Mouse (Mus musculus) ES-E14 (cell line): ENCODE measurements around the gene Arhgef1. TPM values are rescaled to one million over a fixed set of nuclear protein-coding genes. Genes with fewer than 3 reads are reported as not detected.

ENCODE experiments used
- DNase-seq: peaks from one replicate; pipeline ENCODE4 v3.0.0-alpha.2; 2013; ENCODE audit warnings: low read depth, low spot score
- H3K27ac ChIP-seq: 2 replicates; pipeline ENCODE4 v1.5.1; 2012; ENCODE audit warnings: low read depth, mild to moderate bottlenecking, low read length, moderate library complexity, mixed read lengths; ENCODE audit not compliant: poor library complexity, insufficient read depth, severe bottlenecking
- H3K36me3 ChIP-seq: 2 replicates; pipeline ENCODE4 v1.6.1; 2012; ENCODE audit warnings: mild to moderate bottlenecking, low read length, moderate library complexity, mixed read lengths; ENCODE audit not compliant: control insufficient read depth, poor library complexity, insufficient read depth, severe bottlenecking
- H3K4me1 ChIP-seq, 2 experiments: fragments of 150-350 bp in 1 of 2; sonication (generic) in 1 of 2; 2 replicates each; pipeline ENCODE4 v1.6.1; 2012; ENCODE audit warnings: low read length in 2 of 2, mild to moderate bottlenecking in 1 of 2, mixed read lengths in 1 of 2; ENCODE audit not compliant: control insufficient read depth in 2 of 2, insufficient read depth in 2 of 2, poor library complexity in 1 of 2
- H3K4me3 ChIP-seq, 2 experiments: fragments of 150-350 bp in 1 of 2; sonication (generic) in 1 of 2; 2 replicates each; pipeline ENCODE4 v1.5.1; 2012; ENCODE audit warnings: low read length in 2 of 2, low read depth in 1 of 2, mild to moderate bottlenecking in 1 of 2, mixed read lengths in 1 of 2; ENCODE audit not compliant: insufficient read depth in 1 of 2, poor library complexity in 1 of 2, severe bottlenecking in 1 of 2
- H3K9ac ChIP-seq: 2 replicates; pipeline ENCODE4 v1.6.1; 2012; ENCODE audit warnings: low read depth, mild to moderate bottlenecking, low read length, mixed read lengths; ENCODE audit not compliant: poor library complexity, insufficient read depth, severe bottlenecking
- H3K9me3 ChIP-seq: fragments of 150-350 bp; sonication (generic); 2 replicates; pipeline ENCODE4 v1.6.1; 2012; ENCODE audit warnings: low read depth, mild to moderate bottlenecking, low read length; ENCODE audit not compliant: control insufficient read depth, insufficient read depth
- CHD2 ChIP-seq: IDR thresholded peaks from 2 replicates; pipeline ENCODE4 v1.6.1; 2014; ENCODE audit warnings: mild to moderate bottlenecking, low read depth, low read length, inconsistent platforms
- HCFC1 ChIP-seq: IDR thresholded peaks from 2 replicates; pipeline ENCODE4 v1.6.1; 2012; ENCODE audit warnings: low read length, inconsistent platforms, borderline replicate concordance; ENCODE audit not compliant: insufficient read depth
- MAFK ChIP-seq: IDR thresholded peaks from 2 replicates; pipeline ENCODE4 v1.6.1; 2014; ENCODE audit warnings: mild to moderate bottlenecking, low read depth, low read length, inconsistent platforms; ENCODE audit not compliant: insufficient read depth
- ZC3H11A ChIP-seq: IDR thresholded peaks from 2 replicates; pipeline ENCODE4 v1.6.1; 2012; ENCODE audit warnings: low read depth, mild to moderate bottlenecking, inconsistent platforms, low read length, borderline replicate concordance
- ZNF384 ChIP-seq: IDR thresholded peaks from 2 replicates; pipeline ENCODE4 v1.6.1; 2012; ENCODE audit warnings: low read depth, low read length, inconsistent platforms
- in situ Hi-C, 2 experiments: fragments of 600-800 bp; cut with MboI; formaldehyde crosslinking; loops; one replicate each; pipeline ENCODE4 v1.15.1; 2025; ENCODE audit warnings: low sequenced_read_pairs in 2 of 2, inconsistent platforms in 1 of 2; ENCODE audit not compliant: unreplicated experiment in 2 of 2
- total RNA-seq: library from RNA; depleted of rRNA; stranded (reverse); fragments of 300-350 nt; gene quantifications from 2 replicates; pipeline ENCODE4 v1.2.3, GENCODE M21; 2012

Gene Arhgef1
- total RNA-seq, 1 experiment = 32.1 TPM

GRCm38 (mm10) chr7:24859234-24859633 lies 43.5 kb upstream of the Arhgef1 start:
- Histone ChIP-seq H3K9me3 (no peaks in the 10 kb centered on the region), H3K27ac (no peak overlapping the region), H3K9ac (no peak overlapping the region), H3K4me1 (peaks cover 0 to 12% of the 10 kb centered on the region in 2 experiments; a peak in 2 of 4 replicates), H3K4me3 (no peak overlapping the region), H3K36me3 (no peaks in the 10 kb centered on the region)
- TF ChIP-seq ZNF384 (no peak), CHD2 (no peak), MAFK (no peak), ZC3H11A (no peak)
- in situ Hi-C loops = no loop called here
- DNase-seq = no peak

GRCm38 (mm10) chr7:24861913-24862312 lies 40.8 kb upstream of the Arhgef1 start, which contains the start of gene Gm9844:
Gm9844 (plus strand) TSS chr7:24862213.
- Histone ChIP-seq H3K4me3 (no peak within 1 kb of the TSS), H3K4me1 (peaks cover 0 to 5% of the 10 kb centered on the region in 2 experiments; a peak in 2 of 4 replicates), H3K9ac (no peak within 1 kb of the TSS), H3K36me3 (no peaks in the 10 kb centered on the region), H3K9me3 (no peaks in the 10 kb centered on the region), H3K27ac (no peak within 1 kb of the TSS)
- no peak for DNase-seq
- TF ChIP-seq ZC3H11A = no peak
- TF ChIP-seq CHD2 = no peak
- TF ChIP-seq MAFK = no peak
- no peak for TF ChIP-seq ZNF384
- no peak for TF ChIP-seq HCFC1
- in situ Hi-C loops = no loop called here

DNA sequence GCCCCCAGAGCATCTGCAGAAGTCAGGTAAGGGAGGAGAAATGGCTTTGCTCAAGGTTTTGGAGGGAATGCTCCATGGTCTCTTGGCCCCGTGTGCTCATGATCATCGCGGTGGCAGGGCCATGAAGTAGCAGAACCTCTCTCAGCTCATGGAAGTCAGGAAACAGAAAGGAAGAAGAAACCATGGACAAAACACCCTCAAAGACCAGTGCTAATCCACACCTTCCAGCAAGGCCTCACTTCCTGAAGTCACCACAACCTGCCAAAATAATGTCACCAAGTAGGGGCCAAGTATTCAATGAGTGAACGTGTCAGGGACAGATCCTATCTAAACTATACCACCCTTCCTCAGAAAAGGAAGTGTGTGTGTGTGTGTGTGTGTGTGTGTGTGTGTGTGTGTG lies 39.9 kb upstream of the Arhgef1 start:
- TF ChIP-seq CHD2 = no peak
- TF ChIP-seq ZC3H11A = no peak
- TF ChIP-seq ZNF384 = no peak
- TF ChIP-seq HCFC1 = no peak
- TF ChIP-seq MAFK = no peak
- Histone ChIP-seq H3K27ac (no peak overlapping the region), H3K9me3 (no peaks in the 10 kb centered on the region), H3K9ac (no peak overlapping the region), H3K4me3 (no peak overlapping the region), H3K36me3 (no peaks in the 10 kb centered on the region), H3K4me1 (no peaks in the 10 kb centered on the region)
- in situ Hi-C loops = no loop called here
- DNase-seq = no peak

DNA sequence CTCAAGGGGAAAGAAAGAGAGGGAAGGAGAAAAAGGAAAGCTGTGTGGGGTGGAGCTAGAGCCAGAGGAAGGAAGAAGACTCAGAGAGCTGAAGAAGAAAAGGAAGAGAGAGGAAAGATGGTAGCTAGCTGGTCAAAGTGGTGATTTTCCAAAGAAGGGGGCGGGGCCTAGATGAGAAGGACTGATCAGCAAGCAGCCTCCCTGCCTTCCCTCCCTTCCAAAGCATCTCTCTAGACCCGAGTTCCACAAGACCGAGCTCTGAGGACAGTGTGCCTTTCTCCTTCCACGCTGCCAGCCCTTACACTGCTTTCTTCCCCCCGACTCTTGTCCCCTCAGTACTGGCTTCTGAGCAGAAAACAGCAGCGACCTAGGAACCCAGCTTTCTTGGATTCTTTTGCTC lies 38.6 kb upstream of the Arhgef1 start:
- no peak for TF ChIP-seq ZNF384
- no peak for TF ChIP-seq HCFC1
- TF ChIP-seq CHD2 = no peak
- TF ChIP-seq MAFK = no peak
- TF ChIP-seq ZC3H11A = no peak
- no peak for DNase-seq
- no peak overlapping the region for H3K27ac ChIP-seq
- H3K9ac ChIP-seq = no peak overlapping the region
- H3K36me3 ChIP-seq = no peaks in the 10 kb centered on the region
- no peaks in the 10 kb centered on the region for H3K9me3 ChIP-seq
- no peaks in the 10 kb centered on the region for H3K4me1 ChIP-seq
- in situ Hi-C loops = no loop called here
- H3K4me3 ChIP-seq = no peak overlapping the region

GRCm38 (mm10) chr7:24869080-24869479 lies 33.6 kb upstream of the Arhgef1 start:
- no peak overlapping the region for H3K9ac ChIP-seq
- peaks cover 0 to 3% of the 10 kb centered on the region in 2 experiments; a peak in 1 of 4 replicates for H3K4me1 ChIP-seq
- H3K4me3 ChIP-seq = no peak overlapping the region
- DNase-seq = no peak
- no peaks in the 10 kb centered on the region for H3K9me3 ChIP-seq
- in situ Hi-C loops = no loop called here
- TF ChIP-seq MAFK (no peak), ZNF384 (no peak), CHD2 (no peak), ZC3H11A (no peak), HCFC1 (no peak)
- no peaks in the 10 kb centered on the region for H3K36me3 ChIP-seq
- no peak overlapping the region for H3K27ac ChIP-seq
